Mouse (Mus musculus) ES-Bruce4 (cell line): ENCODE results near the gene Itgb4.

ENCODE experiments used
- CTCF ChIP-seq: IDR thresholded peaks from one replicate; pipeline ENCODE4 v1.8.1; 2011; ENCODE audit warnings: low read depth, low read length
- POLR2A ChIP-seq: IDR thresholded peaks from one replicate; pipeline ENCODE4 v1.8.1; 2011; ENCODE audit warnings: low read length; ENCODE audit not compliant: insufficient read depth

DNA sequence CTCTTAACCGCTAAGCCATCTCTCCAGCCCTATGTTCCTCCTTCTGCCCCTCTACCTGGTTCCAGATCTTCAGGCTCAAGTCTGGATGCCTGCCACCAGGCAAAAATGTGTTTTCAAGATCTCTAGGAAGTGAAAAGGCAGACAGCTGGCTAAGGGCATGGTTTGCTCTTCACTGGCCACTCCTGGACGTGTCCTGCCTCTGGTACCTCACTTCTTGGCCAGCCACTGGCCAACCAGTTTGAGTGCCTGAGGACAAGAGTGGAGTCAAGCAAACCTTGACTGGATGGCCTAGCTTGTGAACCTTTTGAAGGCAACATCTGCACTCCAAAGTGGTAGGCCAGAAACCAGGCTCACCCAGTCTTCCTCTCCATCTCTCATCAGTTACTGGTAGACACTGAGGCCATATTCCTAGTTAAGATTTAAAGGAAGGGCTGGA is 45.5 kb downstream of the Itgb4 start:
- TF ChIP-seq POLR2A (no peak), CTCF (no peak)
